Mouse (Mus musculus): ENCODE measurements around the gene Raver1. TPM values are rescaled to one million over a fixed set of nuclear protein-coding genes. Genes with fewer than 3 reads are reported as not detected.

The Raver1 gene
- polyA plus RNA-seq, 1 experiment from 2014 or later: 65.4 TPM

GRCm38 (mm10) chr9:21043563-21043962 lies 48.2 kb downstream of the Raver1 start:
- in situ Hi-C loops (cut with MboI; ENCODE audit: low pct_unique_long_range_greater_than_20kb): no loop called here
- no peak for TF ChIP-seq CTCF (IDR thresholded peaks at IDR 0.05)
- ATAC-seq (no peak), DNase-seq (ENCODE audit: low read depth, low spot score) (no peak)
- CTCF ChIA-PET: no interaction called here
- POLR2A ChIA-PET: no interaction called here
- H3K27me3 ChIP-seq: no peaks in the 10 kb centered on the region

GRCm38 (mm10) chr9:21041308-21041707 lies 50.5 kb downstream of the Raver1 start:
- CTCF ChIA-PET: interaction anchor here (1.2 kb wide), 1 partner anchor 12 kb away, joined by 4 read pairs; the partner anchor contains the start of gene Icam4
- no peak for DNase-seq (ENCODE audit: low read depth, low spot score)

GRCm38 (mm10) chr9:21039779-21040178 lies 52.0 kb downstream of the Raver1 start:
- ATAC-seq (no peak), DNase-seq (ENCODE audit: low read depth, low spot score) (no peak)
- no peak for TF ChIP-seq CTCF (IDR thresholded peaks at IDR 0.05)
- POLR2A ChIA-PET: no interaction called here
- H3K27me3 ChIP-seq: no peaks in the 10 kb centered on the region
- CTCF ChIA-PET: no interaction called here
- in situ Hi-C loops (cut with MboI; ENCODE audit: low pct_unique_long_range_greater_than_20kb): no loop called here

More at GRCm38 (mm10) chr9:21041308-21041707, 50.5 kb downstream of the Raver1 start:
- H3K27me3 ChIP-seq: no peaks in the 10 kb centered on the region
- no peak for TF ChIP-seq CTCF (IDR thresholded peaks at IDR 0.05)
- no peak for ATAC-seq
- in situ Hi-C loops (cut with MboI; ENCODE audit: low pct_unique_long_range_greater_than_20kb): no loop called here
- POLR2A ChIA-PET: no interaction called here

- in situ Hi-C loops (cut with MboI; ENCODE audit: low pct_unique_long_range_greater_than_20kb): no loop called here
- no peaks in the 10 kb centered on the region for H3K27me3 ChIP-seq
- ATAC-seq: no peak
- TF ChIP-seq CTCF (IDR thresholded peaks at IDR 0.05): no peak
- ChIA-PET POLR2A (no interaction called here), CTCF (interaction anchor here (1.4 kb wide), 1 partner anchor 28 kb away, joined by 3 read pairs; no protein-coding TSS in a partner anchor)
- no peak for DNase-seq (ENCODE audit: low read depth, low spot score)
Observed at GRCm38 (mm10) chr9:21037481-21037891, 54.3 kb downstream of the Raver1 start.

GRCm38 (mm10) chr9:21036666-21037065 lies 55.1 kb downstream of the Raver1 start:
- POLR2A ChIA-PET: no interaction called here
- ATAC-seq (no peak), DNase-seq (ENCODE audit: low read depth, low spot score) (no peak)
- CTCF ChIA-PET: no interaction called here
- TF ChIP-seq CTCF (IDR thresholded peaks at IDR 0.05): no peak
- no peaks in the 10 kb centered on the region for H3K27me3 ChIP-seq
- in situ Hi-C loops (cut with MboI; ENCODE audit: low pct_unique_long_range_greater_than_20kb): no loop called here

- ATAC-seq (no peak), DNase-seq (ENCODE audit: low read depth, low spot score) (no peak)
- H3K27me3 ChIP-seq: no peaks in the 10 kb centered on the region
- in situ Hi-C loops (cut with MboI; ENCODE audit: low pct_unique_long_range_greater_than_20kb): no loop called here
- CTCF ChIA-PET: no interaction called here
- POLR2A ChIA-PET: no interaction called here
- TF ChIP-seq CTCF (IDR thresholded peaks at IDR 0.05): no peak
Observed at GRCm38 (mm10) chr9:21036161-21036560, 55.6 kb downstream of the Raver1 start.

GRCm38 (mm10) chr9:21035586-21035985 lies 56.2 kb downstream of the Raver1 start:
- ChIA-PET CTCF (no interaction called here), POLR2A (no interaction called here)
- ATAC-seq: no peak
- H3K27me3 ChIP-seq: no peaks in the 10 kb centered on the region
- DNase-seq (ENCODE audit: low read depth, low spot score): no peak
- in situ Hi-C loops (cut with MboI; ENCODE audit: low pct_unique_long_range_greater_than_20kb): no loop called here
- no peak for TF ChIP-seq CTCF (IDR thresholded peaks at IDR 0.05)

- CTCF ChIA-PET: no interaction called here
- POLR2A ChIA-PET: no interaction called here
- DNase-seq (ENCODE audit: low read depth, low spot score) (no peak), ATAC-seq (no peak)
- H3K27me3 ChIP-seq: no peaks in the 10 kb centered on the region
- TF ChIP-seq CTCF (IDR thresholded peaks at IDR 0.05): no peak
- in situ Hi-C loops (cut with MboI; ENCODE audit: low pct_unique_long_range_greater_than_20kb): loop anchor here (5.0 kb wide), 2 partner anchors 38 to 98 kb away; partner anchors contain the start of genes Fdx1l, Gm49373 and Tyk2
Observed at GRCm38 (mm10) chr9:21034481-21035085, 57.2 kb downstream of the Raver1 start.

GRCm38 (mm10) chr9:21033136-21033535 lies 58.7 kb downstream of the Raver1 start:
- in situ Hi-C loops (cut with MboI; ENCODE audit: low pct_unique_long_range_greater_than_20kb): loop anchor here (5.0 kb wide), 2 partner anchors 39 to 99 kb away; partner anchors contain the start of genes Fdx1l, Gm49373 and Tyk2
- no peaks in the 10 kb centered on the region for H3K27me3 ChIP-seq
- ATAC-seq (peak; percentile 55), DNase-seq (ENCODE audit: low read depth, low spot score) (peak; percentile 48)
- ChIA-PET POLR2A (interaction anchor here (0.6 to 1.0 kb wide), 2 partner anchors 33 to 82 kb away, joined by 3 read pairs; no protein-coding TSS in a partner anchor), CTCF (interaction anchor here (1.5 kb wide), 1 partner anchor 104 kb away, joined by 6 read pairs; no protein-coding TSS in a partner anchor)
- no peak for TF ChIP-seq CTCF (IDR thresholded peaks at IDR 0.05)

GRCm38 (mm10) chr9:21032491-21032890 lies 59.3 kb downstream of the Raver1 start:
- in situ Hi-C loops (cut with MboI; ENCODE audit: low pct_unique_long_range_greater_than_20kb): loop anchor here (5.0 kb wide), 2 partner anchors 40 to 100 kb away; partner anchors contain the start of genes Fdx1l, Gm49373 and Tyk2
- TF ChIP-seq CTCF (IDR thresholded peaks at IDR 0.05): no peak
- no peak for DNase-seq (ENCODE audit: low read depth, low spot score)
- no peaks in the 10 kb centered on the region for H3K27me3 ChIP-seq
- no peak for ATAC-seq
- POLR2A ChIA-PET: no interaction called here
- CTCF ChIA-PET: interaction anchor here (1.5 kb wide), 1 partner anchor 105 kb away, joined by 6 read pairs; no protein-coding TSS in a partner anchor

- in situ Hi-C loops (cut with MboI; ENCODE audit: low pct_unique_long_range_greater_than_20kb): loop anchor here (5.0 kb wide), 2 partner anchors 40 to 100 kb away; partner anchors contain the start of genes Fdx1l, Gm49373 and Tyk2
- ChIA-PET POLR2A (no interaction called here), CTCF (interaction anchor here (1.8 kb wide), 2 partner anchors 106 to 133 kb away, joined by 5 to 8 read pairs; partner anchors contain the start of gene Eif3g)
- no peak for TF ChIP-seq CTCF (IDR thresholded peaks at IDR 0.05)
- H3K27me3 ChIP-seq: no peaks in the 10 kb centered on the region
- DNase-seq (ENCODE audit: low read depth, low spot score) (no peak), ATAC-seq (peak; percentile 2)
Observed at GRCm38 (mm10) chr9:21031896-21032351, 59.9 kb downstream of the Raver1 start, which contains the start of gene Icam5. Gene Icam5 (plus strand): TSS chr9:21032073.

Data from Patski (cell line).